23 mouse cellular contexts compared by ENCODE assay signal in genomic region chr2:116923684-116924083, GRCm38 (mm10). TPM values are rescaled to one million over a fixed set of nuclear protein-coding genes. Genes with fewer than 3 reads are reported as not detected.
"Had no signal": no experiment of that assay in that cellular context is flagged by ENCODE, and none has a peak within 500 bp of the region (broad histone marks: within the 10 kb centered on the region; RNA-seq: fewer than 3 reads in every experiment).

No protein-coding gene starts in this region.

- H3K4me3 ChIP-seq: liver, embryonic 13.5 days; lung, embryonic 15.5 days; megakaryocyte, embryonic 14.5 days; midbrain, embryonic 15.5 days; neural tube, embryonic 13.5 days had no signal

- H3K27me3 ChIP-seq: liver, embryonic 13.5 days; lung, embryonic 15.5 days; megakaryocyte, embryonic 14.5 days; midbrain, embryonic 15.5 days; neural tube, embryonic 13.5 days had no signal

- DNase-seq: kidney, adult 8-10 months; kidney, postnatal 25 days; liver; liver, embryonic 13.5 days; liver, postnatal 0 days; right cerebral cortex, adult 18-20 months; right cerebral cortex, postnatal 25 days; thymus, adult 18-20 months; thymus, postnatal 25 days had no signal

- H3K9me3 ChIP-seq: liver, embryonic 13.5 days; lung, embryonic 15.5 days; midbrain, embryonic 15.5 days had no signal

- H3K4me1 ChIP-seq: liver, embryonic 13.5 days; midbrain, embryonic 15.5 days; neural tube, embryonic 13.5 days had no signal

- H3K27ac ChIP-seq: liver, embryonic 13.5 days; lung, embryonic 15.5 days; midbrain, embryonic 15.5 days; neural tube, embryonic 13.5 days; stomach, postnatal 0 days had no signal

- H3K36me3 ChIP-seq: liver, embryonic 13.5 days; lung, embryonic 15.5 days; midbrain, embryonic 15.5 days; neural tube, embryonic 13.5 days had no signal

RNA-seq across cellular contexts. Expression of gene Tmco5, which starts 45.2 kb away (rescaled TPM):
- total RNA-seq: monocyte, adult 5-6 weeks had no signal
- polyA plus RNA-seq: inflammation-experienced regulatory T-cells, adult 6 months; intestine, postnatal 0 days; kidney, embryonic 16.5 days; limb, embryonic 11.5 days; liver, embryonic 13.5 days; liver, postnatal 0 days; lung, embryonic 15.5 days; macrophage; midbrain, embryonic 11.5 days; midbrain, embryonic 15.5 days; neural tube, embryonic 13.5 days; small intestine, adult 2 months; stomach, postnatal 0 days; urinary bladder, adult 2 months had no signal
